Mouse (Mus musculus): ENCODE results near the gene Fkbp15.
"Not testable (repeated sequence)": the region's sequence is repeated elsewhere in the genome, so short reads cannot be mapped to it uniquely, and the experiment has no call there.

The Fkbp15 gene

DNA sequence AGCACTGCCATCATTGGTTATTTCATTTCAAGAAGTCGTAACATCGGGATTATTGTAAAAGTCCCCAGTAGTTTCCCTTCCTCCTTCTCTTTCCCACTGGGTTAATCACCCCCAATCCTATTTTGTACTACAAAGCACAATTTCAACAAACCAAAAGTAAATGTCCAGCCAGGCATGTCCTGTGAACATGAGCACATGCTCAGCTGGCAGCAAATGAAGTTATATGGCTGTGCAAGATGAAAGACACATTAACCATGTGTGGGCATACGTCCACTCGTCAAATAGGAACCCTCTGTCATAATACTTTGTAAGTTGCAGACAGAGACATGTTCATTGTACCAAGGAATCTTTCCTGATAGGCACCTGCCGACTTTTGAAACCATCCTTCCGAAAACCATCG, 77.4 kb downstream of the Fkbp15 start:
- DNase-seq (ENCODE audit: low spot score) = no peak

DNA sequence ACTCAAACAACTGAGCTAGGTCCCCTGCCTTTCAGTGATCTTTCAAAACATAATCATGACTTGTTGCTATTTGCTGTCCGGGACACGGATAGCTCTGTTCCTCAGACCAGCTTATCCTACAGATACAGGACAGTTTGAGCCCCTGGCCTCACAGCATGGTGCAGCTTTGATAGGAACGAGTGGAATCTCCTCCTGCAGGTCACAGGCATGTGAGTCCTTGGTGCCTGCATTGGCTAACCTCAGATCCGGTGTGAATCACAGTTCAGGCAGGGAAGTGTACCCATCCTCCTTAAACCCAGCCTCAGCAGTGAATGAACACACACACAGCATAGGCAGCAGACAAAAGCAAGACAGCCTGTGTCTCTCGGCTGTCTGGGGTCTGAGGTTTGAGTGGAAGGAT, 79.0 kb downstream of the Fkbp15 start:
- DNase-seq (ENCODE audit: low spot score) = no peak

DNA sequence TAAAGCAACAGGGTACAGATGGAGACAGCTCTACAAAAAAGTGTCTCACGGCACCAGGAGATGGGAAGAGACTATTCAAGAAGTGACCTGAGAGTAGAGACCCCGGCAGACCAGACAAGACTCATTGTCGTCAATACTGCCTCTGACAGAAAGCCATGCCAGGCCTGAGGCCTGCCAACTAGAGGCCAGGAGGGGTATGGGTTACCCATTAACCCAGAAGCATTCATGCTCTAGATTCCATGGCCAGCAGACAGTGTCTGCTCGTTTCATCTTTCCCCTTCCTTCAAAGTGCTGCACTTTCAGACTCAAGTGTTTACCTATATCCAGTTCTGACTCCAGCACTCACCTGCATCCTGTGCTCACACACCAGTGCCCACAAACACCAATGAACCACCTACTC, 82.3 kb downstream of the Fkbp15 start:
- DNase-seq (ENCODE audit: low spot score) = no peak

DNA sequence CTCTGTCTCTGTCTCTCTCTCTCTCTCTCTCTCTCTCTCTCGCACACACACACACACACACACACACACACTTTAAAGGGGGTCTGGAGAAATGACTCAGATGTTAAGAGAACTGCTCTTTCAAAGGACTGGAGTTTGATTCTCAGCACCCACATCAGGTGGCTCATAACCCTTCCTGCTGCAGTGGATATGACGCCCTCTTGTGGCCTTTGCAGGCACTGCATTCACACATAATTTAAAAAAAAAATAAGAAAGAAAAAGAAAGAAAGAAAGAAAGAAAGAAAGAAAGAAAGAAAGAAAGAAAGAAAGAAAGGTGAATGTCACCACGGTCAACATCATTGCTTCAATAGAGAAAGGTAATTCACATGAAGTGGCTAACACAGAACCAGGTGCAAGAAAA, 83.1 kb downstream of the Fkbp15 start:
- no peak for DNase-seq (ENCODE audit: low spot score)

DNA sequence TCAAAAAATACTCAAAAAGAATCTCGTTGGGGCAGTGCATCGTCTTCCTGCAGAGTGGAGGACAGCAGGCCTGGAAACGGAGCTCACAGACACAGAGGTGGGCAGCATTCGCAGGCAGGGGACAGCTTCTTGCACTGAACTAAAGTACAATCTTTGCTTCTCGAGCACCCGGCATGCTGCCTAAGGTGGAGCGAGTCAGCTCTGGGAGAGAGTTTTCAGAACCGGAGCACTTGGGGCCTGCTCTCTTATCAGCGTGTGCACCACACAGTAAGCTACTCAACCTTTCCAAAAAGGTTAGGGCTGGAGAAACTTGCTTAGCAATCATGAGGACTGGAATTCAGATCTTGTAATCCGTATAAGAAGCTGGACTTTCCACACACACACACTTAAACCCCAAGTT, 83.7 kb downstream of the Fkbp15 start:
- no peak for DNase-seq (ENCODE audit: low spot score)

DNA sequence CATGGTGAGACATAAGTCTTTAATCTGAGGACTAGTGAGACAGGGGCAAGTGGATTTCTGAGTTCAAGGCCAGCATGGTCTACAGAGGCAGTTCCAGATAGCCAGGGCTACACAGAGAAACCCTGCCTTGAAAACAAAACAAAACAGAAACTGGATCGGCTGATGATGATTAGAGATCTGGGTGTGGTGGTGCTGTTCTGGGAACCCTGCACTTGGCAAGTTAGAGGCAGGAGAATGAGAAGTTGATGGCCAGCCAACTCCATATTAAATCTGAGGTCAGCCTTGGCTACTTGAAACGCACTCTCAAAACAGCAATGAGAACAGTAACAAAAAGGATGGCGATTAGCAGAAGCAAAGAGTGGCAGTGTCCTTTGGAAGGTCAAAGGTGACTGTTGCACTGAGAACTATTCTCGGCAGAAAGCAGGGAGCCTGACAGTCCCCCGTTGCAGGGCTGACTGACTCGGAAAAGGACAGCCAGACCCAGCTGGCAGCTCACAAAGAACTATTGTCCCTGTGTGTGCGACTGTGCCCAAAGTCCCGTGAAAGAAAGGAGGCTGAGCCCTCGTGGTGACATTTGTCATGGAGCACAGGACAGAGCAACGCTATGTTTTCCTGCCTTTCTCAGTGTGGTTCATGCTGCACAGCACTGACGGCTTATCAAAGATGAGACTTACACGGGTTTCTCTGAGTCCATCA, 85.4 kb downstream of the Fkbp15 start:
- peak; percentile 64 for DNase-seq (ENCODE audit: low spot score)

DNA sequence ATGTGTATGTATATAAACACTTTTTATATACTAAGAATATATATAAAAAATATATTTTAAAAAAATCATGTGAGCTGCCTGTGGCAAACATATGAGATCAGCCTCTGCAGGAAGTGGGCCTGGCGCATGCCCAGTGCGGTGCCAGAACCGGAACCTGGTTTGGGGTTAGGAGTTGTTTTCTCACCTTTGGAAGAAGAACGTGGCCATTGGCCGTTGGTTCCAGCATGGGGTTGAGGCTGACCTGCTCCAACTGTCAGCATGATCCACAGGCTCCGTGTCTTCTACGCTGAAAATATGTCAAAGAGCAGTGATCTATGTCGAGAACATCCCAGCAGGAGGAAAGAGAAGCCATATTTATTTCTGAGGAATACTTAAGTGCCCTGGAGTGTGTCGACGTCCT, 86.4 kb downstream of the Fkbp15 start:
- DNase-seq (ENCODE audit: low spot score) = no peak

DNA sequence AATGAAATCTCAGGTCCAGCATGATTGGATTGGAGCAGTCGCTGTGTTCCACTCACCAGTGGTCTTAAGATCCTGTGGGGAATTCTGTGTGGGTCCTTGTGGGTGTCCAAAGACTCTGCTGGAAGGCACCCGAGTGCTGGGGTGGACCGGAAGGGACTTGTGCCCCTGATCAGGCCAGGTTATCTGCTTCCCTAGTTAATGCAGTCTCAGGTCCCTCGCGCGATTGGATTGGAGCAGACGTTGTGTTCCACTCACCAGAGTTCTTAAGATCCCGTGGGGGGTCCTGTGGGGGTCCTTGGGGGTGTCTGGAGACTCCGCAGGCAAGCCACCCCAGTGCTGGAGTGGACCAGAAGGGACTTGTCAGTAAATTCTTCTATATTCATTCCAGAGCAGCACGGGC, 87.7 kb downstream of the Fkbp15 start:
- DNase-seq (ENCODE audit: low spot score) = no peak

DNA sequence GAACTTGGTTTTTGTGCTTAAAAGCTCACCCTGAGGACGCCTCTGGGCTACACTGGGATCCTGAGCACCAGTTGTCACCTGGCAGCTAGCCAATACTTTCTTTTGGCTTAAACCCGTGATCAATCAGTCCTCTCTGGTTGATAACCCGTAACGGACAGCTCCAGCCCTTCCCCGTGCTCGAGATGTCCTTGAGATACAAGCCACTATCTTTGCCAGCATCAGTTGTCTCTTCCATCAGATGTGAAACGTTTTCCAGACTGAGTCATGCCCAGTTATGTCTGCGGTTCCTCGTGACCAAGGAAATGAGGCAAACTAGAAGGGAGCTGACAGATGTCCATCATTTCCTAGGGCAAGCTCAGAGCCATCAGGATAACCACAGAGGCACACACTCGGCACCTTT, 93.2 kb downstream of the Fkbp15 start:
- no peak for DNase-seq (ENCODE audit: low spot score)

DNA sequence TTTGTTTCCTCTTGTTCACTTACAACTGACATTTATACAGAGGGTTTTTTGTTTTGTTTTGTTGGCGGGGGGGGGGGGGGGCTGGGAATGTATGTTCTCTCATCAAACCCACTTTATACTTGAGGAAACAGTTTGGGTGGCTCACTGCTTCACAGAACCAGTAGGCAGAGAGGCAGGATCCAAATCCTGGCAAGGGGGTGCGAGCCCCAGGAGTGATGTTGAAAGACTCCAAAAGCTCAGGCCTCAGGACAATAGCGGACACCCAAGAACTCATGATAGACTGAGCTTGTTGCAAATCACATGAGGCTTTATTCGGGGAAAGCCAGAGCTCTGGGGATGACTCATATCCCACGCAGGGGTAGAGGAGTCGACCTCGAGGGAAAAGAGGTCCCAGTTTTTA, 94.3 kb downstream of the Fkbp15 start:
- not testable (repeated sequence) for DNase-seq (ENCODE audit: low spot score)

DNA sequence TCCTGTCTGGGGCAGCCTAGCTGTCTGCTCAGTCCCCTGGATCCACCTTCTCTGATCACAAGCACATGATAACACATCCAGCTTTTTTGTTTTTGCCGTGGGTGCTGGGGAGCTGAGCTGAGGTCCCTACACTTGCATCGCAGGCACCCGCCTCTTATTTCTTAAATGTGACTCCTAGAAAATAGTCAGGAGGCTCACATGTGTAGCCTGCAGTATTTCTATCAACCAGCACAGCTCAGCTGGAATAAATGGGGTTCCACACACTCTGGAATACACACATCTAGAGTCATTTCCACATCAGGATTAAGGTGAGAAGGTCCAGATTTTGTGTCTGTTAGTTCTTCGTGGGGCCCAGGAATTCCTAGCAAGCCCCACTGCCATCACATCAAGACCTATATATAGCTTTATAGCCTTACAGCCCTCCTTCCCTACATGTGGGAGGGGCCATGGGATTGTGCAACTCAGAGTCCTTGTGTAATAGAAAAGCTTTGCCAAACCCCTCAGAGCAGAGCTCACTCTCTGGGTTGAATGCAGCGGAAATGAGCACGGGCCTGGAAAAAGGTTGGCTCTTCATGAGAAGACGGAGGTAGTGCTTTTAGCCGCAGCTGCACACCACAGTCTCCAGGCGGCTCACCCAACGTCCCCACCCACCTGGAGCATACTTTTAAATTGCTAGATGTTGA, 95.1 kb downstream of the Fkbp15 start:
- no peak for DNase-seq (ENCODE audit: low spot score)

DNA sequence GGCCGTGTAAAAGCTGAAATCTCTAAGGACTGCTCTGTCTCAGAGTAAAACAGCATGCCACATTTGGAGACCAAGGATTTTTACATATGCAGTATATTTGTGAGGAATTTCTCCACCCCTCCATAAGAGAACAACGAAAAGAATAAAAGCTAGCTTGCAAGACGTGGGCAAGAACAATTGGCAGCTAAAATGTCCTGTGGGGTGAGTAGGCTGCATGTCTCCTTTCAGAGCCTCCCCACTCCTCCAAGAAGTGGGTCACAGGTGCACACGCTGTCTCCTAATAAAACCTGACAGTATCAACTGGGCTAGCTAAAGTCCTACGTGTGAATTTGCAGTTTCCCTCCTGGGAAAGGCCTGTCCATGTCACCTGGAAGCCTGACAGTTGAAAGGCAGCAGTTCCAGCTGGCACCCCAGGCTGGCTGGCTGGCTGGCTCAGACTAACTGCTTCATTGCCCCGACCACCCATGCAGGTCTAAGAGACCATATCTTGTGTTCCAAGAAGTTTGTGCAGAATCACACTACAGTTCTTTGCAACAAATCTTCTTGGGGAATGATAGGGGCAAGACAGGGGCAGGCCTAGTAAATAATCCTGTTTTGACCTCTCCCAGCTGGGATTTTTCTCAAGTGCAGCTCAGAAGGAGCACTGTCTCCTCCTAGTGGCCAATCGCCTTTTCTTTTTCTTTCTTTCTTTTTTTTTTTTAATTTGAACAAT, 97.1 kb downstream of the Fkbp15 start:
- no peak for DNase-seq (ENCODE audit: low spot score)

DNA sequence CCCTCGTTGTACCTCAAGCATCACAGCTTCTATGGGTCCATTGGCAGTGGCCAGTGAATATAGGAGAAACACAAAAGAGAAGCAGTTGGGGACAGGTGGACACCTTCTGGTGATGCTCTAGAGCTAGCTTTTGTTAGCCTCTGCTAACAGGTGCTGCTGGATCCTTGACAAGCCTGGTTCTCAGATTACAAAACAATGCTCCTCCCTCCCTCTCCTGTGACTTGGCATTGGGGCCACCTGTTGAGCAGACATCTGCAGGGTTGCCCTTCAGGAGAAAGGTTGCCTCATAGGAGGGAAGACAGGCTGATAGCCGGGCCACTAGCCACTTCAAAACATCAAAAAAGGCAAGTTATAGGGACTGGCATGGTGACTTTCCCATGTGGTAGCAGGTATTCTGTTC, 98.1 kb downstream of the Fkbp15 start, which contains the start of gene Slc31a2:
Gene Slc31a2, plus strand, starts transcription at position 287 of the 400 bp plus-strand sequence.
- DNase-seq (ENCODE audit: low spot score) = no peak

DNA sequence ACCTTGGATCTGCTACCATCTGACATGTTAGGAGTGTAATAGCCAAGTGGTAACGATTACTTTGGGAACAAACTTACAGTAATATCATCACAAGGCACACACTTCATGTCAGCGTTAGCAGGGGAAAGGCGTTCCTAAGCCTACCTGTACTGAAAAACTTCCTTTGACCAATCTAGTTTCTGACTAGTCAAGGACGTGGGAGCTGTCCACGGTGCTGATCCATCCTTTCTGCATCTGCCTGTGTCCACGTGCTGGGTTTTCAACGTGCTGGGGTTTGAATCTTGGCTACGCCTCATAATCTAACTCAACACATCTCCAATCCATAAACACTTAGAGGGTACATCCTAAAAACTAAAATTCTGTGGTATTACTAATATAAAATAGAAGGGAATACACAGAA, 103.4 kb downstream of the Fkbp15 start:
- no peak for DNase-seq (ENCODE audit: low spot score)

DNA sequence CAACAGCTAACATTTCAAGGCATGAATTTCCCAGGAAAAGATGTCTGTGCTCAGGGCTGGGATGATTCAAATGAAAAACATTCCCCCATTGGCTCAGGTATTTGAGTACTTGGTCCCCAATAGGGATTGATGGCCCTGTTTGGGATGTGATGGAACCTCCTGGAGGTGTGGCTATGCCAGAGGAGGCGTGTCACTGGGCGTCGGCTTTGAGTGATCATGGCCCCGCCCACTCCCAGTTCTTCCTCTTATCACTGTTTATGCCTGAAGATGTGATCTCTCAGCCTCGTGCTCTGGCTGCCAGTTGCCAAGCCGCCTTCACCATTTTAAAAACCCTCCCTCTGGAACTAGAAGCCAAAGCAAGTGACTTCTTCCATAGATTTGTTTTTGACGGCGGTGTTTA, 105.8 kb downstream of the Fkbp15 start:
- no peak for DNase-seq (ENCODE audit: low spot score)

DNA sequence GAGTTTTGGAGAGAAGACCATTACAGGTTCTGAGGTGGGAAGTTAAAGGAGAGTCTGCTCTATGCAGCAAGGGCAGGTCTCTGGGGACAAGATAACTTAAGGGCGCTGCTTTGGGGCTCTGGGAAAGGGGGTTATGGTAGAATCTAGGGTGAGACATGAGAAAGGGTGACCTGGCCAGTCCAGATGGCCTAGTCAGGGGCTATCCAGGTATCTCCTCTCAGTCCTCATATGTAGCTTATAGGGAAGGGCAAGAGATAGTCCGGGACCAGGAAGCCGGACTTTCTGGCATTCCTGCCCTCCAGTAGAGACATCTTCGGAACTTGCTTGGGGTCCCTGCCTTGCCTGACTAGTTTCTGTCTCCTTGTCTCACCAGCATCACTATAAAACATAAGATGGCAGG, 108.6 kb downstream of the Fkbp15 start:
- DNase-seq (ENCODE audit: low spot score) = no peak

DNA sequence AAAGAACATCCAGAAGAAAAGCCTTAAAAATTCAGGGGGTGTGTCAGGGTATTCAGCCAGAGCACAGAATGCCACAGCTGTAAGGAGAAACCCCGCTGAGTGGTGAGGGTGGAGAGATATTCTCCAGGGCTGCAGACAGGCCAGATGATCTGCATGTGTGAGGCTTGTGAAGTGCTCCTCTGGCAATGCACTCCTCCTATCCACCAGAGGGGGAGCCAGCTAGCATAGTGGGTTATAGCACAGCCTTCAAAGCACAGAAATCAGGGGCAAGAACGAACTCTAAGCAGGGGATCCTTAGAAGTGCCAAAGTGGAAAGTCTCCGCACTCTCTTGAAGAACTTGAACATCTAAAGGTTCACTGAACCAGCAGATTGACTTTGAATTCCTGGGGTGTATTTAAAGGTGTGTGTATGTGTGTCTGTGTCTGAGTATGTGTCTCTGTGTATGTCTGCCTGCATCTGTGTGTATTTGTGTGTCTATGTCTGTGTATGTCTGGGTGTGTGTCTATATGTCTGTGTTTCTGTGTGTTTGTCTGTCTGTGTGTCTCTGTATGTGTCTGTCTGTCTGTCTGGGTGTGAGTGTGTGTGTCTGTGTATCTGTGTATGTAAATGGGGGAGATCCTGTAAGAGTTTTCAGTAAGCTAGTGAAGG, 109.3 kb downstream of the Fkbp15 start:
- DNase-seq (ENCODE audit: low spot score) = no peak
